Mouse (Mus musculus) left cerebral cortex, adult 11 months (tissue): Measurements from ENCODE around the gene Mlec.

Experiments
- DNase-seq: peaks from one replicate; pipeline ENCODE4 v3.0.0; 2022; ENCODE audit warnings: low spot score

Gene Mlec

GRCm38 (mm10) chr5:115158040-115158983 lies at the start of gene Mlec:
Gene Mlec (minus strand): TSS chr5:115158179.
- DNase-seq = peak; percentile 98

DNA sequence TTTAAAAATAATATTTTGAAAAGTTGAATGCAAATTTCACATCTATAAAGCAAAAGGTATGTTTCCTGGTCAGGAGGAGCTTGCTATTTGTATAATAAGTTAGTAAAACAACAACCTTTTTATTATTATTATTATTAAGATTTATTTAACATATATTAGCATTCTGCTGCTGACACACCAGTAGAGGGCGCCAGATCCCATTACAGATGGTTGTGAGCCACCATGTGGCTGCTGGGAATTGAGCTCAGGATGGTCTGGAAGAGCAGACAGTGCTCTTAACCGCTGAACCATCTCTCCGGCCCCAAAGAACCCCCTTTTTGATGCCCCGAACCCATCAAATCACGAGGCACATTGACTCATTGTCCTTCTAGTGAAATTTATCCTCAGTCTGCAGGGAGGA lies 49.3 kb upstream of the Mlec start:
- no peak for DNase-seq

- no peak for DNase-seq
Measured at GRCm38 (mm10) chr5:115204562-115205311, 46.8 kb upstream of the Mlec start.

DNA sequence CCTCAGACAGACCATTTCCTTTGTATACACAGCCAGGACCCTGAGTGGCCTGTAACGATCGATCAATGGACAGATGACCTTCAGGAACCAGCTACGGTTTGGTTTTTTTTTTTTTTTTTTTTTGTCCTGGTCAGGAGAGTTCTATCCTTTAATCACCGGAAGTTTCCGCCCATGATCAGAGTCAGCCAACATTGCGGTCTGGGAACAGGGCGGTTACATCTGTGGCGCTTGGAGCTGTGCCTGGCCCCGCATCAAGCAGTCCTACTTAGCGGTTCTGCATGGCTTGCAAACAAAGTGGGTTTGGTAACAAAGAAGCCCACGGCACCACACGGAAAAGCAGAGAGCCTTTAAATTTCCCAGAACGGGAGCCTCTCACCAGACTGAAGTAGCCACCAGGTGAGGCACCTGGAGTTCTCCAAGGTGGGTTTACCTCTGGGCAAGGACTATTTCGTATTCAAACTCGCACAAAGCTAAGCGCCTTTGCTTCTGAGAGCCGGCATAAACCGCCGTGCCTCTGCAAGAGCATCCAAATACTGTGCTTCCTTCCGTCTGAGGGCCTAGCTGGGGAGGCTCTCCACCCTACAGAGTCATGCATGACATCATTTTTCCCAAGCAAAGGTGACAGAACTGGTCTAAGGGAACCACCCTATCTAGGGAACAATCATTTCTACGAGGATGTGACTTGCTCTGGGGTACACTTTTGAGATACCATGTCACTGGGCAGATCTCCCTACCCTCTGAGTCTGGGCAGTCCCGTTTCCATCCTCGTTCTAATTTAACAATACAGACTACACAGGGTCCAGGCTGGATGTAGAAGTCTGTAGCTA lies 46.0 kb upstream of the Mlec start:
- DNase-seq = no peak

DNA sequence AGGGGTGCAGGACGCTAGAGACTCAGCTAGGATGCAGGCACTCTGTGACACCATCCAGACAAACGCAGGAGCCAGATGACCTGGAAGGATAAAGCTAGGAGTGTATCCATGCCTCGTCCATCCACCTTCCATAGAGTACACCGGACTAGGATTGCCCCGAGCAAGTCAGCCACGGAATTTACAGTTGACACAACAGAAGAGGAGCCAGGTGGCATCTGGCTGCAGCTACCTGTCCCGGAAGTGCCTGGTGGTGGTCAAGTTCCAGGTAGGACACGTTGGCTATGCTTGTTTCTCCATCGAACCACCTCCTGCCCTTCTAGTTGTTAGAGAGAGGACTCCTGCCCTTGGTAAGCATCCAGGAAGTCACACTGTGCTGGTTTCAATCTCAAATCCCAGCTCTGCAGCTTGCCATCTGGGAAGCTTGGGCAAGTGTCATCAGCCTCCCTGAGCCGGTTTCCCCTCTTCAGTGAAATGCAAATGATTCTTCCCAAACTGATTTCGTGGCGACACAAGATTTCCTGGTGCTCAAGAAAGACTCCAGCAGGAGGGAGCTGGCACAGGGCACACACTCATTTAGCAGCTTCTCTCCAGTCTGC lies 36.7 kb upstream of the Mlec start:
- DNase-seq = no peak

DNA sequence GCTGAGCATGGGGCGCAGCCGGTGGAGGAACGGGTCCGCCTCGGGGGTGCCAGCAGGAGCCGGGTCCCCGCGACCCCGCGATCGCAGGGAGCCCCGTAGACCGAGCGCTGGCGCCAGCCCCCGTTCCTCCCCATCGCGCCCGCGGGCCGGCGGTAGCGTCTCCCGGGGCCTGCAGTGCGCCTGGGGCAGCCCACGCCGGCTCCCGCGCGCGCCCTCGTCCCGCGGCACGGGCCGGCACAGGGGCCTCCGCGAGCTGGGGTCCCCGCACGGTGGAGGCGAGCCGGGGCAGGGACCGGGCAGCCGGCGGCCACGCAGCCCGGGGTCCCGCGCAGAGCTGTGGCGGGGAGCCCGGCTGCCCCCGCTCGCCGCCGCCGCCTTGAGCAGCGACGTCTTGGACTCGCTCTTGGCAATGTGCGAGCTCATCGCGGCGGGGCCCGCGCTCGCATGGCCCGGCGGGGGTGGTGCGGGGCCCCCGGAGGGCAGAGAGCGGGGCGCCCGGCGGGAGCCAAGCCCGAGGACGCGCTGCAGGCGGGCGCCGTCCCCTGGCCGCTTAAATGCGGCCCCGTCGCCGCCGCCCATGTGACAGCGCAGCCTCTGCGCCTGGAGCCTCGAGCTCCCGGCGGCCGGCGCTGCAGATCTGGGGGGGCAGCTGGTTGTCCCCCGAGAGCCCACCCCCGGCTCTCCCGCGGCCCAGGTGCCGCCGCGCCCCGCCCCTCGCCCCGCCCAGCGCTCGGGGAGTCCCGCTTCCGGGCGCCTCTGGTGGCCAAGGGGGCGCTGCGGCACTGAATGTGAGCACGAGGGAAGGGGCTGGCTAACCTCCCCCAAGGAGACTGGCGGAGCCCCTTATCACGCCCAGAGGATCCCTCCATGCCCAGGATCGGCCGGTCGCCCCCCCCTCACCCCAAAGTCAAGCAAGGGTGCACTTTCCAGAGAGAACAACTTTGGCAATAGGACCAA lies 36.0 kb upstream of the Mlec start, which contains the start of gene Cabp1:
Gene Cabp1 (minus strand): TSS at position 713 of the 957 bp plus-strand sequence.
- no peak for DNase-seq

DNA sequence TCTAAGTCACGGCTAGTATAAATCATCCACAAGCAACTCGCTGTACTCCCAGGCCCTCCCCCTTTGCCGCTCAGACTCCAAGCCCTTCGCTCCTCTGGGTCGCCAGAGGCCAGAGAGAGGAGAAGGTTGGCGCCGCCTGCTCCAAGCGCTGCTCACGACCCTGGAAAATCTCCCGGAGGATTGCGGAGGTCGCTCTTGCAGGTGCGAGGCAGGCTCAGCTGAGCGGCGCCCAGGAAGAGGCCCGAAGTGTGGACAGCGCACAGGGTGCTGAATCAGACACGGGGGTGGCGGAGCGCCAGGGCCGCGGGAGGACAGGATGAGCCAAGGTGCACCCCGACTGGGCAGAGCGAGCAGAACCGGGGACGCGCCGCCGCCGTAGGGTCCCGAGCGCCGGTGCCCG lies 35.2 kb upstream of the Mlec start:
- DNase-seq = no peak

DNA sequence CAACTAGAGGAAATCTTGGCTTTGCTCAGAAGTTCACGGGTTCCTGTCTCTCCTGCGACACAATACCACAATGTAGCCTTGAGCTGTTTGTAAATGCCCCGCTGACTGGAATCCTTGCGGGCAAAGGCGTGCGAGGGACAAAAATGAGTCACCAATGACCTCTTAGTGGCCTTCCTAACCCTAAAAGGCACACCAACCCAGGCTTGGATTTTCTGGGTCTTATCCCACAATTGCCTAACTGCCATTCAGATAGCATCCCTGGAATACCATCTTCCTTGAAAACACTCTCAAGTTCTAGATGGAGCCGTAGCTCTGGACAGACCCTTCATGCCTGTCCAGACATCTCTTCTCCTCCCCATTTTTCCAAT lies 34.8 kb upstream of the Mlec start:
- DNase-seq = no peak

GRCm38 (mm10) chr5:115191880-115192827 lies 34.2 kb upstream of the Mlec start:
- DNase-seq = no peak

- DNase-seq = no peak
Measured at GRCm38 (mm10) chr5:115190081-115190480, 32.1 kb upstream of the Mlec start.

- no peak for DNase-seq
Measured at GRCm38 (mm10) chr5:115188824-115189223, 30.8 kb upstream of the Mlec start.

GRCm38 (mm10) chr5:115187188-115188131 lies 29.5 kb upstream of the Mlec start:
- DNase-seq = peak; percentile 87

GRCm38 (mm10) chr5:115186371-115187073 lies 28.5 kb upstream of the Mlec start:
- no peak for DNase-seq

DNA sequence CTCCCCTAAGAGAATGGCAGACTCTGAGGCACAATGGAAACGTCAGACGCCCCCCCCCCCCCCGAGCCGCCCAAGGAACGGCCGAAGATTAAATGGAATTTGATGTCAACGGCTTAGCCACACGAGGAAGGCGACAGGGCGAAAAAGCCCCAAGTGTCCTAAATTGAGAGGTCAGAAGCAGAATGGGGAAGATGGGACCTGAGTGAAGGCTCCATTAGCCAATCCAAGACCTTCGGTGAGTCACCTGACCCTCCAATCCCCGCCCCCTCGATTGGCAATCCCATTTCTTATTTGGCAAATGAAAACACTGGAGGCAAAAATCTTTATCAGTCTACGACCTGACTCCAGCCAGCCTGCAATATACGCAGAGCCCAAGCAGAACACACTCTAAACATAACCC lies 26.7 kb upstream of the Mlec start:
- no peak for DNase-seq

DNA sequence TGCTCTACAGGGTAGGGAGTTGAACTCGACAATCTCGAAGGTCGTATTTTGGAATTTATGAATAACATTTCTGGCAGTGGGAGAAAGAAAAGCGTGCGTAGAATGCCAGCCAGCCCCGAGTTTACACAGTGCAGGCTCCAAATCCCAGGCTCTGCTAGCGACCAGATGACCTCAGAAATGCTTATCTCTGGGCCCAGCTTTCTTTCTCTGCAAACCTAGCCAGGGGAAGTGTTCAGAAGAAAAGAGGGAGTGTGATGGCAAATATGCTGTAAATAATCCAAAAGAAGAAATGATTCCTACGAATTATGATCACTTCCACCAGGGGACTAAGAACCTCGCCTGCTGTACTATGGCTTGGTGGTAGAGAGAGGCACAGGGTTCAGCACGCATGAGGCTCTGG lies 25.5 kb upstream of the Mlec start:
- no peak for DNase-seq

DNA sequence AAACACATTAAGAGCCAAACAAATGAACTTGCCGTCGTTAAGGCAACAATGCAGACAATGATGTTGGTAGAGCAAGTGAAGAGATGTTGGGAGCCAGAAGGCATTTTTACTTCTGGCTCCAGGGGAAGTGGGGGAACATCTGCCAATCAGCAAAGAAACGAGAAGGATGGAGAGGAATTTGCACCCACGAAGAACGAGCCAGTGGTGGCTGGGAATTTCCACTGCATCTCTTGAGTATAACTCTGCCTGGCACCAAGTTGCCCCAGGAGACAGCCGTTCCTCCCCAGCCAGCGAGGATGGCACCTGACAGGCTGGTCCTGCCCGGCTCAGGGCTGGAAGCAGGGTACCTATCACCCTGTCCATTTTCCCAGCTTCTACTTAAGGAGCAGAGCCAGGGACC lies 24.9 kb upstream of the Mlec start:
- no peak for DNase-seq

- no peak for DNase-seq
Measured at GRCm38 (mm10) chr5:115181248-115181940, 23.4 kb upstream of the Mlec start.
